Mouse (Mus musculus): ENCODE data around the gene Nsg1. TPM values are rescaled to one million over a fixed set of nuclear protein-coding genes. Genes with fewer than 3 reads are reported as not detected.

The Nsg1 gene
- polyA plus RNA-seq (2015; fragmentation: Nextera tagmentation; extraction: Ambion mirVana): 67.7 and 69.7 TPM in 2 replicates

DNA sequence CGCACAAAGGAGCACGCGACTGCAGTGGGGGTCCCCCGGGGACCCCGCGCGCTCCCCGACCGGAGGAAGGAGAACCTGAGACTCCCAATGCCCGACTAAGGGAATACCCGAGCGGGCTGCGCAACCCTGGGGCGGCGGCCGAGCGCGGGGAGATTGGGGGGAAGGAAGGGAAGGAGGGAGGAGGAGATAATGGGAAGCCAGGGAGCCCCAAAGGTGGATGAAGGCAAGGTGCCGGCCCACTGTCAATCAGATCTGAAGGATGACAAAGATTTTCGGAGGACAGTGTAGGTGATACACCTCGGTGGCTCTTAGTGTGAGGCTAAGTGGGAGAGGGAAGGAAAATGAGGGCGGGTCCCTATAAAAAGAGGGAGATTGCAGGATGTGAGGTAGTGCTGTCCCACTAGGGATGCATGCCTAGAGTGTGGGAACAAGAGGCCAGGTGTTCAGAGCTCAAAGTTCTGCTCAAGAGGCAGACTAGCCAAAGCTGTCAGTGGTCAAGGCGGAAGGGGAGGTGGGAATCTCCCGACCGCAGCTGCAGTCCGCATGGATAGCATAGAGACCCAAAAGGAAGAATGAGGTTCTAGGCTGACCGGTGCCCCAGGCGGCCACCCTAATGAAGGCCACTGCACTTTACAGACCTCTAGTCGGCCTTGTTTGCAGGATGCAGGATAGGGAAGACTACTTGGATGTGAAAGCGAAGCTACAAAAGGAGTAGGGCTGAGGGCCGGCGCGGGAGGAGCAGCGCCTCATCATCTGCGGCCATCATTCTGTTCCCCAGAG is at the start of gene Nsg1:
TSS of gene Nsg1 (minus strand) at position 274 of the 780 bp plus-strand sequence.
- H3K9ac ChIP-seq (replicated peaks; ENCODE audit: low read length): peak within 1 kb of the TSS; percentile 77
- ATAC-seq (ENCODE audit: low FRiP score, low TSS enrichment): peak; percentile 18; the same call in 1 of the 2 replicates
- peaks cover 6% of the 10 kb centered on the region for H3K4me1 ChIP-seq (ENCODE audit: insufficient read depth, low read length)
- peaks cover 19% of the 10 kb centered on the region for H3K27me3 ChIP-seq (ENCODE audit: insufficient read depth, low read length)
- peak within 1 kb of the TSS; percentile 93 for H3K4me2 ChIP-seq (replicated peaks; ENCODE audit: low read depth, low read length)
- peak within 1 kb of the TSS; percentile 74 for H3K4me3 ChIP-seq (ENCODE audit: low read length)
- H3K27ac ChIP-seq (ENCODE audit: low read length): no peak within 1 kb of the TSS
- H3K9me3 ChIP-seq (ENCODE audit: low read length): no peaks in the 10 kb centered on the region
- H3K36me3 ChIP-seq (ENCODE audit: insufficient read depth, low read length): peaks cover 6% of the 10 kb centered on the region
- WGBS: 9% methylated on average over 35 of the region's 35 CpGs

DNA sequence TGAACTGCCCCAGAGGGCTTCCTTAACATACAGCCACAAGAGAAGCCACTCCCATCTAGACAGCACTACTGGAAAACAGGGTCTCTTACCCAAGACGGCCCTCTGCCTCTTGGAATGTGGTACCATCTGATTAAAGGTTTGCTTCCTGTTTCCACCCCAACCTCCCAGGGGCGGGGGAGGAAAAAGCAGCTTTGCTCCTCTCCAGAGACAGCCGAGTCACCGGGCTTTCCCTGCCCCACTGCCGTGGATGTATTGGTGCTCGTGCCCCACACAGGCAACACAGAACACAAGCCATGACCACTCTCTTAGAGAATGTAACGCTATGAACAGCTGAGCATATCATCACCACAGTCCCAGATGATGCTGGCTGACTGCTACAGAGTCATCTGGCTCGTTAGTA is 49.3 kb upstream of the Nsg1 start:
- WGBS: 67% methylated on average over 8 of the region's 8 CpGs
- Histone ChIP-seq H3K4me2 (replicated peaks; ENCODE audit: low read depth, low read length) (no peak overlapping the region), H3K27ac (ENCODE audit: low read length) (no peak overlapping the region), H3K4me1 (ENCODE audit: insufficient read depth, low read length) (no peaks in the 10 kb centered on the region), H3K27me3 (ENCODE audit: insufficient read depth, low read length) (no peaks in the 10 kb centered on the region), H3K36me3 (ENCODE audit: insufficient read depth, low read length) (peaks cover 40% of the 10 kb centered on the region), H3K9ac (replicated peaks; ENCODE audit: low read length) (no peak overlapping the region), H3K4me3 (ENCODE audit: low read length) (no peak overlapping the region), H3K9me3 (ENCODE audit: low read length) (no peaks in the 10 kb centered on the region)
- no peak for ATAC-seq (ENCODE audit: low FRiP score, low TSS enrichment)

DNA sequence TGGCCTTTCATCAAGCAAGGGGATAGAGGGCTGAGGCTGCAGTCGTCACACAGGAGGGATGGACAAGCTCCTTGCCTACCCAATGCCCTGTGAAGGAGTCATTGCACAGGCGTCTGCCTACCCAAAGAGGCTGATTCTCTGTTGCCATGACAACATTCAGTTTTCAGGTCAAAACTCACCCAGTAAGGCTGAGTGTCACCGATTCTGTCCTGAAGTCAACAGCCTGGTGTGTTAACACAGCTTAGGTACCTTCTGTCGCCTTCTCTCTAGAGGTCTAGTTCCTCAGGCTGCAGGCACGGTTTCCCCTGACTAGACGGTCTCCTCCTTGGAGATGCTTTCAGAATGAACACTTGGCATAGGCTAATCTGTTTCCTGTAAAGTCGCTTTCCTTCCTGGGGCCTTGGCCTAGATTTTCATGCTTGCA is 45.6 kb upstream of the Nsg1 start:
- H3K36me3 ChIP-seq (ENCODE audit: insufficient read depth, low read length): peaks cover 56% of the 10 kb centered on the region
- 84% methylated on average over 7 of the region's 7 CpGs for WGBS

DNA sequence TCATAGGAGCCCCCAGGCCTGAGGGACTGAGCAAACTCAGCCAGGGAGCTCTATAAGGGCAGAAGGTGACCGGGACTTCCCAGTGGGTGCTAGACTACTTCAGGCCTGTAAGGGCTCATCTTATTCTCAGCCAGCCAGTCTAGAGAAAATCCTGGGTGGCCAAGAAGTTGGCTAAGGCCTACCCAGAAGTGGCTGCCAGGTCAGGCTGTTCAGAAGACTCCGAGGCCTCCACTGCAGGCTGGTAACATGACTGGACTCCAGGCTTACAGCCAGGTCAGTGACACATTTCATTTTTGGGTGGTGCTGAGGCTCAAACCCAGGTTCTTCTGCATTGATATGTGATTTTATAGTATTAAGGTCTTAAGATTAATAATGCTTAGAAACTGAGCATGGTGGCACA is 40.0 kb upstream of the Nsg1 start:
- Histone ChIP-seq H3K27ac (ENCODE audit: low read length) (no peak overlapping the region), H3K4me3 (ENCODE audit: low read length) (no peak overlapping the region), H3K9me3 (ENCODE audit: low read length) (no peaks in the 10 kb centered on the region), H3K4me2 (replicated peaks; ENCODE audit: low read depth, low read length) (no peak overlapping the region), H3K27me3 (ENCODE audit: insufficient read depth, low read length) (no peaks in the 10 kb centered on the region), H3K36me3 (ENCODE audit: insufficient read depth, low read length) (peaks cover 41% of the 10 kb centered on the region), H3K9ac (replicated peaks; ENCODE audit: low read length) (no peak overlapping the region), H3K4me1 (ENCODE audit: insufficient read depth, low read length) (no peaks in the 10 kb centered on the region)
- no peak for ATAC-seq (ENCODE audit: low FRiP score, low TSS enrichment)
- WGBS: 94% methylated on average over 2 of the region's 2 CpGs

More for the DNA sequence above, 45.6 kb upstream of the Nsg1 start:
- no peak overlapping the region for H3K4me3 ChIP-seq (ENCODE audit: low read length)
- H3K9ac ChIP-seq (replicated peaks; ENCODE audit: low read length): no peak overlapping the region
- no peaks in the 10 kb centered on the region for H3K9me3 ChIP-seq (ENCODE audit: low read length)
- H3K4me2 ChIP-seq (replicated peaks; ENCODE audit: low read depth, low read length): no peak overlapping the region
- H3K4me1 ChIP-seq (ENCODE audit: insufficient read depth, low read length): no peaks in the 10 kb centered on the region
- ATAC-seq (ENCODE audit: low FRiP score, low TSS enrichment): no peak
- no peaks in the 10 kb centered on the region for H3K27me3 ChIP-seq (ENCODE audit: insufficient read depth, low read length)
- H3K27ac ChIP-seq (ENCODE audit: low read length): no peak overlapping the region

DNA sequence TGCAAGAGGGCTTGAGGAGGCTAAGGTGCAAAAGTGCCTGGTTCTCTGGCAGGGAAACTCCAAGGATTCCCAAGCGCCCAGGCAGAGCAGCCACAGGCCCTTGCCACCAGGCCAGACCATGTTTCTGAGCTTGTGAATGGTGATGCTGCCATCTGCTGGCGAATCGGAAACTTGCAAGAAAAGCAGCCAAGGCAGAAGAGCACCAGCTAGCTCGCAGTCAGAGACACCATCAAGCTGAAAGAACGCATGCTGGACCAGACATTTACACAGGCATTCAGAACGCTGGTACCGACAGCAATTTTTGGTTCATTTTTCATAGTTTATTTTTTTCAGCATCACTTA is 37.7 kb upstream of the Nsg1 start:
- Histone ChIP-seq H3K27ac (ENCODE audit: low read length) (no peak overlapping the region), H3K4me2 (replicated peaks; ENCODE audit: low read depth, low read length) (no peak overlapping the region), H3K9ac (replicated peaks; ENCODE audit: low read length) (no peak overlapping the region), H3K4me3 (ENCODE audit: low read length) (no peak overlapping the region), H3K27me3 (ENCODE audit: insufficient read depth, low read length) (no peaks in the 10 kb centered on the region), H3K4me1 (ENCODE audit: insufficient read depth, low read length) (no peaks in the 10 kb centered on the region), H3K36me3 (ENCODE audit: insufficient read depth, low read length) (peaks cover 21% of the 10 kb centered on the region), H3K9me3 (ENCODE audit: low read length) (no peaks in the 10 kb centered on the region)
- 19% methylated on average over 7 of the region's 7 CpGs for WGBS
- ATAC-seq (ENCODE audit: low FRiP score, low TSS enrichment): peak; percentile 74

DNA sequence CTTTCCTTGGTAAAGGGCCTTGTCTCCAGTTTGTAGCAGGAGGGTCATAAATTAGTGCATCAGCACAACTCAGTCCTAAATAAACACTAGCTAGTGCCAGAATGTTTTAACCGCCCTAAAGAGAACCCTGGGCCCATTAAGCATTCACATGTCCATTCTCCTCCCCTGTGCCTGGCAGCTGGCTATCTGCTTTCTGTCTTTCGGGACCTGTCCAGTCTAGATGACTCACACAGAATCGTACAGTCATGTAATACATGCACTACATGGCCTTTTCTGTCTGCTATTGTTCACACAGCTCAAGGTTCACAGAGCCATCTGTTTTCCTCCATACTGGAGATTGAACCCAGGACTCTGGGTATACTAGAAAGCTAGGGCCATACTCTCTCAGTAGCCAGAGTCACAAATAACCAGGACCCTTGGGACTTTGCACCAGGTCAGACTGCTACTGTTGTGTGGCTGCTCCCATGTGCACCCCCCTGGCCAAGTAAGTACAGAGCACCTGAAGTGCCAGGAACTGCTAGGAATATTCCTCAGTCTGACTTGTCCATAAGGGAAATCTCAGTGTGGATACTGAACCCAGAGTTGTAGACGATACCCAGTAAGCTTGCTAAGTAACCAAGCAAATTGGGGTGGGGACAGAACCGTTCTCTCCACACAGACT is 37.2 kb upstream of the Nsg1 start:
- ATAC-seq (ENCODE audit: low FRiP score, low TSS enrichment): no peak
- no peaks in the 10 kb centered on the region for H3K27me3 ChIP-seq (ENCODE audit: insufficient read depth, low read length)
- WGBS: 61% methylated on average over 5 of the region's 5 CpGs
- no peak overlapping the region for H3K4me2 ChIP-seq (replicated peaks; ENCODE audit: low read depth, low read length)
- H3K9me3 ChIP-seq (ENCODE audit: low read length): no peaks in the 10 kb centered on the region
- H3K36me3 ChIP-seq (ENCODE audit: insufficient read depth, low read length): peaks cover 17% of the 10 kb centered on the region
- H3K4me1 ChIP-seq (ENCODE audit: insufficient read depth, low read length): no peaks in the 10 kb centered on the region
- H3K4me3 ChIP-seq (ENCODE audit: low read length): no peak overlapping the region
- H3K27ac ChIP-seq (ENCODE audit: low read length): no peak overlapping the region
- no peak overlapping the region for H3K9ac ChIP-seq (replicated peaks; ENCODE audit: low read length)

DNA sequence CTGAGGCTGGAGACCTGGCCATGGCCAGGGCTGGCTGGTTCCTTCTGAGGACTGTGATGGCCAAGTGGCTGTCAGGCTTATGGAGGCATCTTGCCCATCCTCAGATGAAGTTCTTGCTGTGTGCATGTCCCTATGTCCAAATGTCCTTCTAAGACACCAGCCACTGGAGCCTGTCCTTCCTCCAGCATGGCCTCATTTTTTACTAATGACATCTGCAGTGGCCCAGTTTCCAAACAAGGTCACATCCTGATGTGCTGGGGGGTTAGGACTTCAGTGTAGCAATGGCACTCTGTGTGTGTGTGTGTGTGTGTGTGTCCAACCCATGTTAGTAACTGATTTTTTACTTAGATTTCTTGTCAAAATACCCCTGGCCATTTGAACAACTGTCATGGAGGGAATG is 36.2 kb upstream of the Nsg1 start:
- no peaks in the 10 kb centered on the region for H3K27me3 ChIP-seq (ENCODE audit: insufficient read depth, low read length)
- no peak overlapping the region for H3K9ac ChIP-seq (replicated peaks; ENCODE audit: low read length)
- H3K4me2 ChIP-seq (replicated peaks; ENCODE audit: low read depth, low read length): no peak overlapping the region
- H3K27ac ChIP-seq (ENCODE audit: low read length): no peak overlapping the region
- H3K4me1 ChIP-seq (ENCODE audit: insufficient read depth, low read length): no peaks in the 10 kb centered on the region
- no peak overlapping the region for H3K4me3 ChIP-seq (ENCODE audit: low read length)
- no peak for ATAC-seq (ENCODE audit: low FRiP score, low TSS enrichment)
- H3K36me3 ChIP-seq (ENCODE audit: insufficient read depth, low read length): peaks cover 10% of the 10 kb centered on the region; the same call in 1 of the 2 replicates
- no peaks in the 10 kb centered on the region for H3K9me3 ChIP-seq (ENCODE audit: low read length)

DNA sequence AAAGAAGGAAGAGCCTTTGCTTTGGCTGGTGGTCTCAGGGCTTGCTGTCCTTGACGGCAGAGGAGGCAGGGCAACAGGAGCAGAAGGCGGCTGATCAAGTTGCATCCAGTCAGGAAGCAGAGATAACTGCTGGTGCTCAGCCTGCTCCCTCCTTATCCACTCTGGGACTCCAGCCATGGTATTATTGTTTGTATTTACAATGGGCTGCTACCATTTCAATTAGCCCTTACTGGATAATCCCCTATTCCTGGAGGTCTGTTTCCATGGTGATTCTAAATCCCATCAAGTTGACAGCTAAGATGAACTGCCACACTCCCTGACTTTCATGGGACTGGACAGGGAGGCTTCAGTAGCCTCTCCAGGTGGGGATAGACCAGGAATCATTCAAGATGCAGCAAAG is 35.2 kb upstream of the Nsg1 start:
- 35% methylated on average over 2 of the region's 2 CpGs for WGBS
- ATAC-seq (ENCODE audit: low FRiP score, low TSS enrichment): no peak
- no peak overlapping the region for H3K9ac ChIP-seq (replicated peaks; ENCODE audit: low read length)

DNA sequence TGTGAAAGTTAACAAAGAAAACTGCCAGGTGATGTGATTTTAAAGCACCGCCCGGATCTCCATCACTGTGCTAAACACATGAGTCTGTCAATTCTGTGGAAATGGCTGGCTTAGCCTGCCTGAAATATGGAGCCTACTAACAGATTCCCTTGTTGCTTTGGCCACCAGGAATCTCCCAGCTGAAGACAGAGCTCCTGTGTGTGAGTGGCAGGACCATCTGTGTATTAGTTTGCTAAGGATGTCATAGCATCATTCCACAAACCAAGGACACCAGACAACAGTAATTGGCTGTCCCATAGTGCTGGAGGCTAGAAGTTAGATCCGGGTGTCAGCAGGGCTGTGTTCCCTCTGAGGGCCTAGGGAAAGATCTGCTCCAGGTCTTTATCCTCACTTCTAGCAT is 31.2 kb upstream of the Nsg1 start:
- Histone ChIP-seq H3K36me3 (ENCODE audit: insufficient read depth, low read length) (no peaks in the 10 kb centered on the region), H3K27ac (ENCODE audit: low read length) (no peak overlapping the region), H3K9ac (replicated peaks; ENCODE audit: low read length) (no peak overlapping the region), H3K4me1 (ENCODE audit: insufficient read depth, low read length) (no peaks in the 10 kb centered on the region), H3K9me3 (ENCODE audit: low read length) (0 out of 2 replicates have a peak, but pooled peaks cover 3% of the 10 kb centered on the region), H3K27me3 (ENCODE audit: insufficient read depth, low read length) (no peaks in the 10 kb centered on the region), H3K4me2 (replicated peaks; ENCODE audit: low read depth, low read length) (no peak overlapping the region), H3K4me3 (ENCODE audit: low read length) (no peak overlapping the region)
- WGBS: 93% methylated on average over 3 of the region's 3 CpGs
- no peak for ATAC-seq (ENCODE audit: low FRiP score, low TSS enrichment)

More for the DNA sequence above, 35.2 kb upstream of the Nsg1 start:
- no peak overlapping the region for H3K27ac ChIP-seq (ENCODE audit: low read length)
- no peaks in the 10 kb centered on the region for H3K4me1 ChIP-seq (ENCODE audit: insufficient read depth, low read length)
- H3K4me2 ChIP-seq (replicated peaks; ENCODE audit: low read depth, low read length): no peak overlapping the region
- H3K36me3 ChIP-seq (ENCODE audit: insufficient read depth, low read length): 0 out of 2 replicates have a peak, but pooled peaks cover 3% of the 10 kb centered on the region
- H3K27me3 ChIP-seq (ENCODE audit: insufficient read depth, low read length): no peaks in the 10 kb centered on the region
- H3K9me3 ChIP-seq (ENCODE audit: low read length): no peaks in the 10 kb centered on the region
- H3K4me3 ChIP-seq (ENCODE audit: low read length): no peak overlapping the region

DNA sequence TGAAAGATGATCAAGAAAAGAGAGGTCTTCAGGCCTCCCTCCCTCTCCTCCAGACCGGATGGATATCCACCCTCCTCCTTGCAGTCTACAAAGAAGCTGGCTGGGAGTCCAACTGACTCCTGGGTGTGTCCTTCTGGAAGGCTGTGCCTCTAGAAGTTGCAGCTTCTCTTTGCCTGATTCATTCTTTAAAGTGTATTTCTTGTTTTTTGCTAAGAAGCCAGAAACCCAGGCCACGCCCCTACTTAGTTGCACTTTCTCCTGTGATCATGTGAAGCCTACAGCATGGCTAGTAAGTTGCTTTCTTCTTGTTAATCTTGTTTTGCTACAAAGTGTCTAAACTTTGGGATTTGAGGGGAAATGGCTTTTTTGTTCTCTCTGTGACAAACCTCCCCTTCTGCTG is 27.3 kb upstream of the Nsg1 start:
- Histone ChIP-seq H3K9ac (replicated peaks; ENCODE audit: low read length) (no peak overlapping the region), H3K27me3 (ENCODE audit: insufficient read depth, low read length) (no peaks in the 10 kb centered on the region), H3K4me3 (ENCODE audit: low read length) (no peak overlapping the region), H3K9me3 (ENCODE audit: low read length) (0 out of 2 replicates have a peak, but pooled peaks cover 3% of the 10 kb centered on the region), H3K36me3 (ENCODE audit: insufficient read depth, low read length) (no peaks in the 10 kb centered on the region), H3K27ac (ENCODE audit: low read length) (no peak overlapping the region), H3K4me2 (replicated peaks; ENCODE audit: low read depth, low read length) (no peak overlapping the region), H3K4me1 (ENCODE audit: insufficient read depth, low read length) (no peaks in the 10 kb centered on the region)
- no peak for ATAC-seq (ENCODE audit: low FRiP score, low TSS enrichment)
- WGBS: 85% methylated on average over 2 of the region's 2 CpGs
